Mouse (Mus musculus): ENCODE data around the gene Klk1b27. TPM values are rescaled to one million over a fixed set of nuclear protein-coding genes. Genes with fewer than 3 reads are reported as not detected.
"Not testable (repeated sequence)": the region's sequence is repeated elsewhere in the genome, so short reads cannot be mapped to it uniquely, and the experiment has no call there.

Gene Klk1b27
- polyA plus RNA-seq (2015; fragmentation: Nextera tagmentation; extraction: Ambion mirVana), result not detected in 2 replicates

DNA sequence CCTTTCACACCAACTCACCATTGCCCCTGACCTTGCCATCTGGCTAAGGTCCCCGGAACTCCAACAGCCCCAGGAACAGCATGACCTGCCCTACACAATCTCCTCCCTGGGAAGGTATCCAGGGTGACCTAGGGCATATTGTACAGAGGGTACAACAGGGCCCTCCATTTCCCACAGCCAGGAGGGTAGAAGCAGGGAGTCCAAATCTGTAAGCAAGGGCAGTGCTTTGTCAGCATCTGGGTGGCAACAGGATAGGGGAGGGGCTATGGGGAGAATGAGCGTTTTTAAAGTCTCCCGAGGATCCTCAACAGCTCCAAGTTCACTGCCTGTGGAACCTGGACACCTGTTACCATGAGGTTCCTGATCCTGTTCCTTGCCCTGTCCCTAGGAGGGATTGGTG lies at the start of gene Klk1b27:
Klk1b27 (plus strand) TSS at position 301 of the 400 bp plus-strand sequence.
- H3K4me1 ChIP-seq; ATAC-seq (ENCODE audit: low FRiP score, low read depth); H3K36me3 ChIP-seq; H3K9me3 ChIP-seq; H3K27me3 ChIP-seq; H3K4me3 ChIP-seq; H3K4me2 ChIP-seq (replicated peaks); H3K9ac ChIP-seq; H3K27ac ChIP-seq: not testable (repeated sequence)
- 64% methylated on average over 3 of the region's 3 CpGs for WGBS

DNA sequence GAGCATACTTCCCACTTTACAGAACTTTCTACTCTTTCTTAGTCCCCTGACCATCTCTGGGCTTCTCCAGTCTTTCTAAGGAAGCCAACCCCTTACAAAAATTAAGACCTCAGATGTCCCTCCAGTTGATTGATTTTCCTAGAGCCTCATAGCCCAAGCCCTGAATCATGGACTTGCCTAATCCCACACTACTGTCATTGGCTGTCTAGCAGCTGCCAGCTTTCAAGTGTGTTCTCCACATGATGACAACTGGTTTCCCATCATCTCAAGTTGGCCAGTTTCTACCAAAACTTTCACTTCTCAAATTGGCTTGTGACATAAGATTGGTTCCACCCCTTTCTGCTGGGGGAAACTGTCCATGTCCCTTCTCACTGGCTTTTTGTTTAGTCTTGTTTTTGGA lies 47.2 kb upstream of the Klk1b27 start:
- Histone ChIP-seq H3K4me2 (replicated peaks) (no peak overlapping the region), H3K9ac (no peak overlapping the region), H3K4me3 (no peak overlapping the region), H3K36me3 (no peaks in the 10 kb centered on the region), H3K27me3 (no peaks in the 10 kb centered on the region), H3K4me1 (no peaks in the 10 kb centered on the region), H3K9me3 (no peaks in the 10 kb centered on the region), H3K27ac (no peak overlapping the region)
- no peak for ATAC-seq (ENCODE audit: low FRiP score, low read depth)

DNA sequence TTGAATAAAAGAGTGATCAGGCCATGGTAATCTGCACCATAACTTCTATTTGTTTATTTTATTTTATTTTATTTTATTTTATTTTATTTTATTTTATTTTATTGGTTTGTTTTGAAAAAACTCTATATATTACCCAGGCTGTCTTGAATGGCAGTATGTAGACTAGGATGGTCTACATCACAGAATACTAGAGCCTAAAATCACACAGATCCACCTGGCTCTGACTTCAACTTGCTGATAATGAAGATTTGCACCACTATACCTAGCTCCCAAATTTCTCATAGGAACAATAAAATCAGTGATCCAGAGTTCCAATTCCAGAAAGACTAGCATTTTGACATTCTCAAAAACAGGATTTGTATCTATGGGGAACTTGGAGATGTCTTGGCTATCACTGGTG lies 40.2 kb upstream of the Klk1b27 start, which contains the start of gene Klk1b26:
Klk1b26 (plus strand) TSS at position 301 of the 400 bp plus-strand sequence.
- H3K27ac ChIP-seq; ATAC-seq (ENCODE audit: low FRiP score, low read depth): not testable (repeated sequence)

DNA sequence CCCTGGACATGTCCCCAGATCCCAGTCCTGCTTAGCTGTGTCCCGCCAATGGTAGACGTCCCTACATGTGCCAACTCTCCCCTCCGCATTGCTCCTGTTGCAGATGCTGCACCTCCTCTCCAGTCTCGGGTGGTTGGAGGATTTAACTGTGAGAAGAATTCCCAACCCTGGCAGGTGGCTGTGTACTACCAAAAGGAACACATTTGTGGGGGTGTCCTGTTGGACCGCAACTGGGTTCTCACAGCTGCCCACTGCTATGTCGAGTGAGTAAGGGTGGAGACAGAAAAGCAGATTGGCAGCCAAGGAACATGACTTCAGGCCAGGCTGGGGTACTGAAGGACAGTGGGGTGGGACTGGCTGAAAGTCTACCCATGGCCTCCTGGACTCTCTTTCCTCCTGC lies 37.4 kb upstream of the Klk1b27 start:
- H3K4me1 ChIP-seq; ATAC-seq (ENCODE audit: low FRiP score, low read depth); H3K9ac ChIP-seq; H3K4me3 ChIP-seq; H3K4me2 ChIP-seq (replicated peaks); H3K27me3 ChIP-seq; H3K27ac ChIP-seq; H3K9me3 ChIP-seq; H3K36me3 ChIP-seq: not testable (repeated sequence)
- WGBS, result 87% methylated on average over 6 of the region's 6 CpGs

More for the DNA sequence above, 40.2 kb upstream of the Klk1b27 start, which contains the start of gene Klk1b26:
- H3K36me3 ChIP-seq; H3K4me2 ChIP-seq (replicated peaks); H3K4me1 ChIP-seq; H3K27me3 ChIP-seq; H3K9me3 ChIP-seq; H3K9ac ChIP-seq; H3K4me3 ChIP-seq: not testable (repeated sequence)

DNA sequence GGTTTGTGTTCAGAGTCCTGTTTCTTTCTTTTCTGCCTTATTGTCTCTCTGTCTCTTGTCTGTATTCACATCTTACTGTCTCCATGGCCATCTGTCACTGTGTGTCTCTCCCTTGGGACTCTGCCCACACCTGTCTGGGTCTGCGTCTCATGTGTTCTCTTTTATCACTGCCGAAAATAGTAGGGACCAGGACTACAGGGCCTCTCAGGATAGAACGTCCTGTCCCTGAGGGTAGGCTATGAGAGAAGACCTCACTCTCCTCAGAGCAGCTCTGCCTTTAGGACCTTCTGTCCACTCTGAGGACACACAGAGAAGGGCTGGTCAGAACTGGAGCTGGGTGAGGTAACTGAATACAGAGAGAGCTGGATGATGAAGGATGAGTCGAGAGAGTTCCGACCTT lies 37.0 kb upstream of the Klk1b27 start:
- Histone ChIP-seq H3K27ac (no peak overlapping the region), H3K4me2 (replicated peaks) (no peak overlapping the region), H3K9ac (no peak overlapping the region), H3K9me3 (no peaks in the 10 kb centered on the region), H3K36me3 (no peaks in the 10 kb centered on the region), H3K27me3 (no peaks in the 10 kb centered on the region), H3K4me1 (no peaks in the 10 kb centered on the region), H3K4me3 (no peak overlapping the region)
- 84% methylated on average over 5 of the region's 5 CpGs for WGBS
- ATAC-seq (ENCODE audit: low FRiP score, low read depth), result no peak

DNA sequence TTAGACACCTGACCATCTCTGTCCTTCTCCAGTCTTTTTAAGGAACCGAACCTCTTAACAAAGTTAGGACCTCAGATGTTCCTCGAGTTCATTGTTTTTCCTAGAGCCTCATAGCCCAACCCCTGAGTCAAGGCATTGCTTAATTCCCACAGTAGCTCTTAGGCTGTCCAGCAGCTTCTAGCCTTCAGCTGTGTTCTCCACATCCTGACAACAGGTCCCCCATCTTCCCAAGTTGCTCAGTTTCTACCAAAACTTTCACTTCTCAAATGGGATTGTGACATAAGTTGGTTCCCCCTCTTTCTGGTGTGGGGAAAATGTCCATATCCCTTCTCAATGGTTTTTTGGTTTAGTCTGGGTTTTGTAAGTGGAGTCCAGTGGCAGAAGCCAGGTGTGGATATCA lies 20.0 kb downstream of the Klk1b27 start:
- H3K27ac ChIP-seq, result no peak overlapping the region
- no peaks in the 10 kb centered on the region for H3K4me1 ChIP-seq
- no peak overlapping the region for H3K4me2 ChIP-seq (replicated peaks)
- no peak overlapping the region for H3K4me3 ChIP-seq
- no peaks in the 10 kb centered on the region for H3K9me3 ChIP-seq
- no peaks in the 10 kb centered on the region for H3K27me3 ChIP-seq
- 75% methylated on average over 2 of the region's 2 CpGs for WGBS
- ATAC-seq (ENCODE audit: low FRiP score, low read depth), result no peak
- H3K36me3 ChIP-seq, result no peaks in the 10 kb centered on the region
- H3K9ac ChIP-seq, result no peak overlapping the region

DNA sequence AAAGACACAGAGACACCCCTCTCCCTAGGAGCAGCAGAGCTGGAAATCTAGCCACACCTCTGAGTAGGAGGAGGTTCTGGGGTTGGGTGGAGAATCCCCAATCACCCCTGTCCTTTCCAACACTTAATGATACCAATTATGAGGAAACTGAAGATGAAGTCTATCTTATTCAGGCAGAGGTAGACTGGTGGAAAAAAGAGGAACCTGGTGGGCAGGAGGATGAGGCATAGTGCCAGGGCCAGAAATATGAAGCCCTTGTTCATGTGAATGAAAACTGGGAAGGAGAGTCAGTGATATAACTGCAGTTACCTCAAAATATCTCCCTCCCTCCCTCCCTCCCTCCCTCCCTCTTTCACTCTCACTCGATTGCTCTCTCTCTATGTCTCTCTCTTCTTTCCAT lies 25.6 kb downstream of the Klk1b27 start:
- Histone ChIP-seq H3K4me3 (no peak overlapping the region), H3K27ac (no peak overlapping the region), H3K9me3 (0 out of 2 replicates have a peak, but pooled peaks cover under 1% of the 10 kb centered on the region), H3K9ac (no peak overlapping the region), H3K4me2 (replicated peaks) (no peak overlapping the region), H3K4me1 (no peaks in the 10 kb centered on the region), H3K36me3 (no peaks in the 10 kb centered on the region), H3K27me3 (no peaks in the 10 kb centered on the region)
- 38% methylated on average over 1 of the region's 1 CpGs for WGBS
- no peak for ATAC-seq (ENCODE audit: low FRiP score, low read depth)

DNA sequence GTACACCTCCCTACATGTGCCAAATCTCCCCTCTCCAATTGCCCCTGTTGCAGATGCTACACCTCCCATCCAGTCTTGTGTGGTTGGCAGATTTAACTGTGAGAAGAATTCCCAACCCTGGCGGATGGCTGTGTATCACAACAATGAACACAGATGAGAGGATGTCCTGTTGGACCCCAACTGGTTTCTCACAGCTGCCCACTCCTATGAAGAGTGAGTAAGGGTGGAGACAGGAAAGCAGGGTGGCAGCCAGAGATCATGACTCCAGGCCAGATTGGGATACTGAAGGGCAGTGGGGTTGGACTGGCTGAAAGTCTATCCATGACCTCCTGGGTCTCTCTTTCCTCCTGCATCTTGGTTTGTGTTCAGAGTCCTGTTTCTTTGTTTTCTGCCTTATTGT lies 44.0 kb downstream of the Klk1b27 start:
- Histone ChIP-seq H3K4me3 (no peak overlapping the region), H3K4me2 (replicated peaks) (no peak overlapping the region), H3K27me3 (no peaks in the 10 kb centered on the region), H3K4me1 (no peaks in the 10 kb centered on the region), H3K9ac (no peak overlapping the region), H3K36me3 (no peaks in the 10 kb centered on the region), H3K27ac (no peak overlapping the region), H3K9me3 (no peaks in the 10 kb centered on the region)
- ATAC-seq (ENCODE audit: low FRiP score, low read depth), result no peak
- 93% methylated on average over 1 of the region's 1 CpGs for WGBS

DNA sequence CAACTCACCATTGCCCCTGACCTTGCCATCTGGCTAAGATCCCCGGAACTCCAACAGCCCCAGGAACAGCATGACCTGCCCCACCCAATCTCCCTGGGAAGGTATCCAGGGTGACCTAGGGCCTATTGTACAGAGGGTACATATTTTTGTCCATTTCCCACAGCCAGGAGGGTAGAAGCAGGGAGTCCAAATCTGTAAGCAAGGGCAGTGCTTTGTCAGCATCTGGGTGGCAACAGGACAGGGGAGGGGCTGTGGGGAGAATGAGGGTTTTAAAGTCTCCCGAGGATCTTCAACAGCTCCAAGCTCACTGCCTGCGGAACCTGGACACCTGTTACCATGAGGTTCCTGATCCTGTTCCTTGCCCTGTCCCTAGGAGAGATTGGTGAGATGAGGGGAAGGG lies 49.9 kb downstream of the Klk1b27 start, which contains the start of gene Klk1b21:
Klk1b21 (plus strand) TSS at position 301 of the 400 bp plus-strand sequence.
- not testable (repeated sequence) for ATAC-seq (ENCODE audit: low FRiP score, low read depth); H3K36me3 ChIP-seq; H3K9ac ChIP-seq; H3K4me1 ChIP-seq; H3K27ac ChIP-seq; H3K4me3 ChIP-seq; H3K9me3 ChIP-seq; H3K27me3 ChIP-seq; H3K4me2 ChIP-seq (replicated peaks)
- 65% methylated on average over 3 of the region's 3 CpGs for WGBS

Other genes starting within 250 kb of the Klk1b27 start
- not detected in 2 replicates for gene Klk7, start 241.0 kb upstream of the Klk1b27 start, polyA plus RNA-seq (2015; fragmentation: Nextera tagmentation; extraction: Ambion mirVana)
- gene Klk6, start 227.8 kb upstream of the Klk1b27 start, polyA plus RNA-seq (2015; fragmentation: Nextera tagmentation; extraction: Ambion mirVana), result not detected in 2 replicates
- gene Klk5, start 210.3 kb upstream of the Klk1b27 start, polyA plus RNA-seq (2015; fragmentation: Nextera tagmentation; extraction: Ambion mirVana), result 0.26 and 0.27 TPM in 2 replicates
- 0.20 and 0.27 TPM in 2 replicates for gene Klk4, start 171.1 kb upstream of the Klk1b27 start, polyA plus RNA-seq (2015; fragmentation: Nextera tagmentation; extraction: Ambion mirVana)
- gene Klk15, start 118.5 kb upstream of the Klk1b27 start, polyA plus RNA-seq (2015; fragmentation: Nextera tagmentation; extraction: Ambion mirVana), result not detected in 2 replicates
- not detected in 2 replicates for gene Klk1b8, start 101.6 kb upstream of the Klk1b27 start, polyA plus RNA-seq (2015; fragmentation: Nextera tagmentation; extraction: Ambion mirVana)
- not detected in 2 replicates for gene Klk1b1, start 85.5 kb upstream of the Klk1b27 start, polyA plus RNA-seq (2015; fragmentation: Nextera tagmentation; extraction: Ambion mirVana)
- not detected in 2 replicates for gene Klk1b9, start 76.2 kb upstream of the Klk1b27 start, polyA plus RNA-seq (2015; fragmentation: Nextera tagmentation; extraction: Ambion mirVana)
- not detected in 2 replicates for gene Klk1b11, start 56.4 kb upstream of the Klk1b27 start, polyA plus RNA-seq (2015; fragmentation: Nextera tagmentation; extraction: Ambion mirVana)
- gene Klk1b26, start 40.1 kb upstream of the Klk1b27 start, polyA plus RNA-seq (2015; fragmentation: Nextera tagmentation; extraction: Ambion mirVana), result not detected in 2 replicates
- not detected in 2 replicates for gene Klk1b21, start 50.0 kb downstream of the Klk1b27 start, polyA plus RNA-seq (2015; fragmentation: Nextera tagmentation; extraction: Ambion mirVana)
- gene Klk1b22, start 60.4 kb downstream of the Klk1b27 start, polyA plus RNA-seq (2015; fragmentation: Nextera tagmentation; extraction: Ambion mirVana), result not detected in 2 replicates
- not detected in 2 replicates for gene Klk1b16, start 84.5 kb downstream of the Klk1b27 start, polyA plus RNA-seq (2015; fragmentation: Nextera tagmentation; extraction: Ambion mirVana)
- gene Klk1b24, start 135.9 kb downstream of the Klk1b27 start, polyA plus RNA-seq (2015; fragmentation: Nextera tagmentation; extraction: Ambion mirVana), result not detected in 2 replicates
- not detected in 2 replicates for gene Klk1b3, start 145.9 kb downstream of the Klk1b27 start, polyA plus RNA-seq (2015; fragmentation: Nextera tagmentation; extraction: Ambion mirVana)
- not detected in 2 replicates for gene Klk1b4, start 155.1 kb downstream of the Klk1b27 start, polyA plus RNA-seq (2015; fragmentation: Nextera tagmentation; extraction: Ambion mirVana)
- not detected in 2 replicates for gene Klk1b5, start 163.7 kb downstream of the Klk1b27 start, polyA plus RNA-seq (2015; fragmentation: Nextera tagmentation; extraction: Ambion mirVana)
- gene Klk1, start 173.1 kb downstream of the Klk1b27 start, polyA plus RNA-seq (2015; fragmentation: Nextera tagmentation; extraction: Ambion mirVana), result not detected in 2 replicates
- 0.17 TPM in 1 of 2 replicates, not detected in the other for gene Gm36864, start 183.9 kb downstream of the Klk1b27 start, polyA plus RNA-seq (2015; fragmentation: Nextera tagmentation; extraction: Ambion mirVana)
- 0.78 and 0.94 TPM in 2 replicates for gene 1700028J19Rik, start 194.4 kb downstream of the Klk1b27 start, polyA plus RNA-seq (2015; fragmentation: Nextera tagmentation; extraction: Ambion mirVana)
- gene 2410002F23Rik, start 194.4 kb downstream of the Klk1b27 start, polyA plus RNA-seq (2015; fragmentation: Nextera tagmentation; extraction: Ambion mirVana), result 222 and 224 TPM in 2 replicates
- 0.14 TPM in 1 of 2 replicates, not detected in the other for gene Acp4, start 205.1 kb downstream of the Klk1b27 start, polyA plus RNA-seq (2015; fragmentation: Nextera tagmentation; extraction: Ambion mirVana)
- 1.2 TPM in 1 of 2 replicates, not detected in the other for gene Gm15517, start 209.2 kb downstream of the Klk1b27 start, polyA plus RNA-seq (2015; fragmentation: Nextera tagmentation; extraction: Ambion mirVana)